Mouse (Mus musculus): Measurements from ENCODE around the gene Zfyve28.
A peak's percentile ranks its signal among the peaks of the same experiment; 100 is the strongest.

Zfyve28 gene

GRCm38 (mm10) chr5:34288154-34288716 lies at the start of gene Zfyve28, which contains the start of gene Cfap99:
TSS of gene Zfyve28 (minus strand) at chr5:34288449.
TSS of gene Cfap99 (plus strand) at chr5:34288600.
- peak; percentile 93 for DNase-seq (ENCODE audit: low spot score)

- no peak for DNase-seq (ENCODE audit: low spot score)
Observed at GRCm38 (mm10) chr5:34336775-34337450, 48.7 kb upstream of the Zfyve28 start.

GRCm38 (mm10) chr5:34336097-34336774 lies 48.0 kb upstream of the Zfyve28 start, which contains the start of gene Rnf4:
TSS of gene Rnf4 (plus strand) at chr5:34336289.
- DNase-seq (ENCODE audit: low spot score): peak; percentile 97

GRCm38 (mm10) chr5:34335539-34336096 lies 47.4 kb upstream of the Zfyve28 start:
- no peak for DNase-seq (ENCODE audit: low spot score)

- DNase-seq (ENCODE audit: low spot score): no peak
Observed at GRCm38 (mm10) chr5:34334081-34334480, 45.8 kb upstream of the Zfyve28 start.

- DNase-seq (ENCODE audit: low spot score): no peak
Observed at GRCm38 (mm10) chr5:34330136-34330535, 41.9 kb upstream of the Zfyve28 start.

GRCm38 (mm10) chr5:34326875-34327576 lies 38.8 kb upstream of the Zfyve28 start:
- no peak for DNase-seq (ENCODE audit: low spot score)

GRCm38 (mm10) chr5:34326249-34326691 lies 38.0 kb upstream of the Zfyve28 start:
- DNase-seq (ENCODE audit: low spot score): no peak

GRCm38 (mm10) chr5:34325286-34325685 lies 37.0 kb upstream of the Zfyve28 start:
- no peak for DNase-seq (ENCODE audit: low spot score)

GRCm38 (mm10) chr5:34321236-34321635 lies 33.0 kb upstream of the Zfyve28 start:
- DNase-seq (ENCODE audit: low spot score): no peak

- DNase-seq (ENCODE audit: low spot score): no peak
Observed at GRCm38 (mm10) chr5:34319491-34320034, 31.3 kb upstream of the Zfyve28 start.

- DNase-seq (ENCODE audit: low spot score): no peak
Observed at GRCm38 (mm10) chr5:34309016-34309415, 20.8 kb upstream of the Zfyve28 start.

- no peak for DNase-seq (ENCODE audit: low spot score)
Observed at GRCm38 (mm10) chr5:34302377-34302776, 14.1 kb upstream of the Zfyve28 start.

GRCm38 (mm10) chr5:34298937-34299535 lies 10.8 kb upstream of the Zfyve28 start:
- DNase-seq (ENCODE audit: low spot score): no peak

- DNase-seq (ENCODE audit: low spot score): no peak
Observed at GRCm38 (mm10) chr5:34298061-34298460, 9.8 kb upstream of the Zfyve28 start.

- no peak for DNase-seq (ENCODE audit: low spot score)
Observed at GRCm38 (mm10) chr5:34295141-34295540, 6.9 kb upstream of the Zfyve28 start.

GRCm38 (mm10) chr5:34294696-34295095 lies 6.4 kb upstream of the Zfyve28 start:
- DNase-seq (ENCODE audit: low spot score): no peak

- no peak for DNase-seq (ENCODE audit: low spot score)
Observed at GRCm38 (mm10) chr5:34293363-34293762, 5.1 kb upstream of the Zfyve28 start.

- no peak for DNase-seq (ENCODE audit: low spot score)
Observed at GRCm38 (mm10) chr5:34289286-34289685, 1.0 kb upstream of the Zfyve28 start.

- DNase-seq (ENCODE audit: low spot score): no peak
Observed at GRCm38 (mm10) chr5:34287838-34288145, 457 bp downstream of the Zfyve28 start.

- DNase-seq (ENCODE audit: low spot score): no peak
Observed at GRCm38 (mm10) chr5:34287001-34287837, 1.0 kb downstream of the Zfyve28 start.

Data from left cerebral cortex, adult 11 months (tissue).